Mouse (Mus musculus): ENCODE measurements around the gene Cmklr1. TPM values are rescaled to one million over a fixed set of nuclear protein-coding genes. Genes with fewer than 3 reads are reported as not detected.
"Not testable (repeated sequence)": the region's sequence is repeated elsewhere in the genome, so short reads cannot be mapped to it uniquely, and the experiment has no call there.

Gene Cmklr1
- polyA plus RNA-seq, 1 experiment from 2014 or later = 0.98 TPM

DNA sequence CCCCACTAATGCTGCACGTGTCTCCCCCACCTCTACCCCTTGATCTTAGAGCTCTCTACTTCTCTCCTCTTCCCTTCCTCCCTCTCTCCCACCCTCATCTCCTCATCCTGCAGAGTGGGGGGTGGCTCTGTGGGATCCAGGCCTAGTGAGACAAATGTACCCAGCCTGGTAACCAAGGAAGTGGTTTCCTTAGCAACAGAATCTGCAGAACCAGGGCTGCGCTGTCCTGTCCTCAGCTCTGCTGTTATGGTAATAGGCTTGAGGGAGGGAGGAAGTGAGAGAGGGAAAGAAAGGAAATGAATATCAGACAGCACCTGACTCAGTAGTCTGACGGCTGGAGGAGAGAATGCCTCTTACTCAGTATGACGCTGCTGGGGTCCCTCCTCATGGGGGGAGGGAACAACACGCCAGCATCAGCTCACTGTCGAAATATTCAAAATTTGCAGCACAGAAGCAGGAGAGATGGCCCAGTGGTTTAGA, 58.4 kb downstream of the Cmklr1 start:
- WGBS = 23% methylated on average over 6 of the region's 6 CpGs
- no peak for DNase-seq (ENCODE audit: extremely low spot score, low spot score)
- Histone ChIP-seq H3K27ac (peak overlapping the region; percentile 69), H3K4me1 (peaks cover 57% of the 10 kb centered on the region), H3K36me3 (replicated peaks) (no peaks in the 10 kb centered on the region), H3K4me3 (no peak overlapping the region), H3K9me3 (no peaks in the 10 kb centered on the region), H3K27me3 (ENCODE audit: poor library complexity, severe bottlenecking) (no peaks in the 10 kb centered on the region)

DNA sequence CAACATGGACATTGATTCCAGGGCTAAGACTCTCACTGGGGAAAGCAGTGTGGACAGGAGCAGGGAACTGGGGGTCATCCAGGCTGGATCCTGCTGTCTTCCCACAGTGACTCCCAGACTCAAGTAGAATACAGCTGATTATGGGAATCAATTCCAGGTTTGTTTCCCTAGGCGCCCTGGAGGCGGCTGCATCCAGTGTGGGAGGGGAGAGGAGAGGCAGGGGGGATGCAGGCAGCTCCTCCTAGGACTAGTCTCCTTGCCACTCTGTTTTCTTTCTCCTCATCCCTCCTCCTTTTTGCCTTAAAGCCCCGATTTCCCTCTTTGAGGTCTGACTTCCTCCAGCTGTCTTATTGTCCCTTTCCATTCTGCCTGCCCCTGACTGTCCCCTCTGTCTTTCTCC, 59.1 kb downstream of the Cmklr1 start:
- H3K27me3 ChIP-seq (ENCODE audit: poor library complexity, severe bottlenecking) = no peaks in the 10 kb centered on the region
- no peak for DNase-seq (ENCODE audit: extremely low spot score, low spot score)
- H3K36me3 ChIP-seq (replicated peaks) = no peaks in the 10 kb centered on the region
- no peak overlapping the region for H3K4me3 ChIP-seq
- 17% methylated on average over 3 of the region's 3 CpGs for WGBS
- H3K4me1 ChIP-seq = peaks cover 57% of the 10 kb centered on the region
- no peaks in the 10 kb centered on the region for H3K9me3 ChIP-seq
- H3K27ac ChIP-seq = peak overlapping the region; percentile 69

DNA sequence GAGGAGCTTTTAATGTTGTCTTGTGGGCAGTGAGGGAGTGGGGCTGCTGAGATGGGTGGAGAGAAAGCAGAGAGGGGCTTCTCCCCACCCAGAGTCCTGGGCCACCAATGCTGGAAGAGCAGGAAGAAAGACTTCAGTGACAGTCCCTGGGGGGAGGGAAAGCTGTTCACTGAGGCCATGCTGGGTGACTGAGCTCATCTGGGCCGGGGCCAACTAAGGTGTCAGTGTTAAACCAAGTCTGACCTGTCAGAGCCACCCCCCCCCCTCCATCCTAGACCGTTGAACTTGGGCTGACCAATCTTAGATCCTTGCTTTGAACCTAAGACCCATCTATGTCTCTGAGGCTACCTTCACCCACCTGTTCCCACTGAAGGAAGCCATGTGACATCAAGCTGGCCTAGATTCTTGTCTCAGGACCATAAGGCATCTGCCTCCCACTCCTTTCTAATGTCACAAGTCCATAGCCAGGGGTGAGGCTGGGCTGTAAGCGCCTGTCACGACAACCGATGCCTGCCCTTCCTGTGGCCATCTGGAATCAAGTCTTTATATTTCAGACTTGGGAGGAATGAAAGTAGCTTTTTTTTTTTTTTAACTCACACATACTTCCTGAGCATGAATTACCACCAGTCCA, 60.1 kb downstream of the Cmklr1 start:
- Histone ChIP-seq H3K27me3 (ENCODE audit: poor library complexity, severe bottlenecking) (no peaks in the 10 kb centered on the region), H3K36me3 (replicated peaks) (no peaks in the 10 kb centered on the region), H3K27ac (no peak overlapping the region), H3K9me3 (no peaks in the 10 kb centered on the region), H3K4me3 (no peak overlapping the region), H3K4me1 (peaks cover 57% of the 10 kb centered on the region)
- WGBS = 79% methylated on average over 5 of the region's 5 CpGs
- DNase-seq (ENCODE audit: extremely low spot score, low spot score) = no peak

DNA sequence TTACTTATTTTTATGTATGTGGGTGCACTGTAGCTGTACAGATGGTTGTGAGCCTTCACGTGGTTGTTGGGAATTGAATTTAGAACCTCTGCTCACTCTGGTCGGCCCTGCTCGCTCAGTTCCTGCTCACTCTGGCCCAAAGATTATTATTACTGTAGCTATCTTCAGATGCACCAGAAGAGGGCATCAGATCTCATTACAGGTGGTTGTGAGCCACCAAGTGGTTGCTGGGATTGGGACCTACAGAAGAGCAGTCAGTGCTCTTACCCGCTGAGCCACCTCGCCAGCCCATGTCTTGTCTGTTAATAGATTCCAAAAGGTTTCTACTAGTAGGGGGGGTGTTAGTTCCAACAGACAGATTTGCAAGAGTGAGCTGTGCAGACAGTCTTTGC, 63.8 kb downstream of the Cmklr1 start:
- not testable (repeated sequence) for H3K9me3 ChIP-seq; H3K27me3 ChIP-seq (ENCODE audit: poor library complexity, severe bottlenecking); H3K36me3 ChIP-seq (replicated peaks); H3K27ac ChIP-seq; H3K4me3 ChIP-seq; DNase-seq (ENCODE audit: extremely low spot score, low spot score)
- peaks cover 44% of the 10 kb centered on the region for H3K4me1 ChIP-seq
- WGBS = 47% methylated on average over 5 of the region's 5 CpGs

DNA sequence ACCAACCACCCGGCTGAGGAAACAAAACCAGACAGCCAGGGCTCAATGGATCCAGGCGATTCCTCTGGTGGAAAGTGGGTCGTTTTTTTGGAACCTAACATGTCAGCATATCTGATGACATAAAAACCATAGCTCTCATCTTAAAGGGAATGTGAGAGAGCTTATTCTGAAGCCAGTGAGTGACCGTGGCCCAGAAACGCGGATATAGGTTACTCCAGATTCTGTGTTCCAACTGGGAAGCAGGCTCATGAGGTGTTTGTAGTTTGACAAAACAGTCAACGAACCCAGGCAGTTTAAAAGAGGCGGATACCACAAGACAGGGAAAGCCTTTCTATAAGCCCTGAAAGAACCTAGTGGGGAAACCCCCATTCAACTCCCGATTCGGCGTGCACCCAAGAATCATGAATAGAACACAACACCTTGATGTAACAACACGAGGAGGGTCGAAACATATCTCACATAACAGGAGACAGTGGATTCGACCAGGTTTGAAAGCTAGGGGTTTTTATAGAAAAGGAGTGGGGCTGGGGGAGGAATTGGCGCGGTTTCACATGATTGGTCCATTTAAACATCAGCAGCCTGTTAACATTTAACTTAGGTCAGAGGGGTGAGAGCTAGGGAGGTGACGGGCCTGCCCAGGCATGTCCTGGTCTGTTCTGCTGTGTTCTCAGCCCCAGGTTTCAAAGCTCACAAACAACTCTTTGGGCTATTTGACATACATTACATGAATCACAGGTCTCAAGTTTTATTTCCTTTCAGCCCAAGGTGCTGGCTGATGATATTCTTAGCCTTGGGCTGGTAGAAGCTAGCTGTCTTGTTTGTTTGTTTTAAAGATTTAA, 64.4 kb downstream of the Cmklr1 start:
- H3K36me3 ChIP-seq (replicated peaks); H3K4me3 ChIP-seq; H3K27me3 ChIP-seq (ENCODE audit: poor library complexity, severe bottlenecking); DNase-seq (ENCODE audit: extremely low spot score, low spot score); H3K9me3 ChIP-seq: not testable (repeated sequence)
- Histone ChIP-seq H3K4me1 (peaks cover 37% of the 10 kb centered on the region), H3K27ac (0 out of 2 replicates have a peak overlapping the region, but pooled peaks have one; percentile 12)
- WGBS = 80% methylated on average over 17 of the region's 17 CpGs

DNA sequence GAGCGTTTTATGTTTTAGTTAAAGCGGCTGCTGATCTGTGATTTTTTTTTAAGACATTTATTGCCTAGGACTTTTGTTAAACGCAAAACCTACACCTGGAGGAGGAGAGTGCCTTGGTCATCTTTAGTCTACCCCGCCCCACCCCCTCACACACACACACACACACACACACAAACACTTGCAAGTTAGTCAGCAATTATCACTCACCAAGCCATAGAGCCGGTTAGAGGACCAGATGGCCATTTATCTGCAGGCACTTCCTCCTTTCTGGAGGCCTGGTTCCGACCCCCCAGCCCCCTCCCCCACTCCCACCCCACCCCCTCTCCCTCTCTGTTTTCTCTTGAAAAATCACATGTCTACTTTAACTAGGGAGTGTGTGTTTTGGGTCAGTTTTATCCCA, 65.8 kb downstream of the Cmklr1 start:
- no peak for DNase-seq (ENCODE audit: extremely low spot score, low spot score)
- H3K27me3 ChIP-seq (ENCODE audit: poor library complexity, severe bottlenecking) = no peaks in the 10 kb centered on the region
- no peaks in the 10 kb centered on the region for H3K36me3 ChIP-seq (replicated peaks)
- no peak overlapping the region for H3K4me3 ChIP-seq
- H3K9me3 ChIP-seq = no peaks in the 10 kb centered on the region
- 57% methylated on average over 6 of the region's 6 CpGs for WGBS
- 0 out of 2 replicates have a peak overlapping the region, but pooled peaks have one; percentile 30 for H3K27ac ChIP-seq
- peaks cover 26% of the 10 kb centered on the region for H3K4me1 ChIP-seq

DNA sequence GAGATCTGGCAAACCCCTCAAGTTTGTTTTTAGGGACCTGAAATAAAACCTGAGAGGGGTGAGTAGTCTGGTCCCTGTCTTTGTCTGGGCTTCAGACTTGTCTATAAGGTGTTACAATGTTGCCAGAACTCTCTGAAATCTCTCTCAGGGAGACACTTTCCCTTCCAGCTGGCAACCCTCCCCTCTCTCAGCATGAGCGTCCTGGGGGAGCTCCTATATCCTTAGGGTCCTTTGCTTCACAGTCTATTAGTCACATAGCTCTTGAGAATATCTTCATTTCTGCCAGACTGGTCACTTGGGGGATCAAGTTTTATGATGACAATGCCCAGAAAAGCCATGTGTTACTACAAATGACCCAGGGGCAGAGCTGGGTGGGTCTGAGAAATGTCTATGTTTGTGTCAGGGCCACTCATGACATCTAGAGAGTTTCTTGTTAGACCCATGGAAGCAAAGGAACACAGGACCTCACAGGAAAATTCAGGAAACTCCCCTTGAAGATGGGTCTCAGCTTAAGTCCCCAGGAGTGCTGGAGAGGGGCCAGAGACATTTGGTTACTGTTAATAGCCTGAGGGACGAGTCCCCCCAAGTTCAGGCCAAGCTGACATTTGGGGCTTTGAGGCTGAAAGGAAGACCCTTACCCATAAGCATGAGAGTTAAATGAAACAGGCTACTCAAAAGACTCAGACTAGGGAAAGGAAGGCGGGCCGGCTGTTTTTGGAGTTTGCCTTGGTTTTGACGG, 66.6 kb downstream of the Cmklr1 start:
- Histone ChIP-seq H3K36me3 (replicated peaks) (no peaks in the 10 kb centered on the region), H3K4me1 (peaks cover 18% of the 10 kb centered on the region), H3K27ac (no peak overlapping the region), H3K4me3 (no peak overlapping the region), H3K27me3 (ENCODE audit: poor library complexity, severe bottlenecking) (no peaks in the 10 kb centered on the region), H3K9me3 (no peaks in the 10 kb centered on the region)
- 71% methylated on average over 5 of the region's 5 CpGs for WGBS
- no peak for DNase-seq (ENCODE audit: extremely low spot score, low spot score)

DNA sequence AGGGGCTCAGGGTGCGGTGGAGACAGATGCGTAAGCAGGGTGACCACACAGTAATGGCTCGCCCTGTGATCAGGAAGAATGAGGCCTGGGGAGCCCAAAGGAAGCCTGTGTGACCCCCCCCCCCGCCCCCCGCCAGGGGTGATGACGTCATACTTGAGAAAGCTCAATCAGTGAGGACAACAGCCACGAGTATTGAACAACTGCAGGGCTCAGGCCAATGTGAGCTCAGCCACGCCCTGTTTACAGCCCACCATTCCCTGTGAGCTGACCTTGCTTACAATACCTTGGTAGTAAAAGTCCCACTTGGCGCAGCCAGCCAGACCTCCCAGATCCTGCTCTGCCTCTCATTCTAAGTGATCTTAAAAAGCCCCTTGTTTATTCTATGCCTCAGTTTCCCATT, 69.4 kb downstream of the Cmklr1 start:
- WGBS = 61% methylated on average over 9 of the region's 9 CpGs
- H3K4me3 ChIP-seq = no peak overlapping the region
- no peaks in the 10 kb centered on the region for H3K9me3 ChIP-seq
- no peaks in the 10 kb centered on the region for H3K27me3 ChIP-seq (ENCODE audit: poor library complexity, severe bottlenecking)
- peaks cover 16% of the 10 kb centered on the region for H3K4me1 ChIP-seq
- DNase-seq (ENCODE audit: extremely low spot score, low spot score) = no peak
- no peaks in the 10 kb centered on the region for H3K36me3 ChIP-seq (replicated peaks)
- H3K27ac ChIP-seq = no peak overlapping the region

DNA sequence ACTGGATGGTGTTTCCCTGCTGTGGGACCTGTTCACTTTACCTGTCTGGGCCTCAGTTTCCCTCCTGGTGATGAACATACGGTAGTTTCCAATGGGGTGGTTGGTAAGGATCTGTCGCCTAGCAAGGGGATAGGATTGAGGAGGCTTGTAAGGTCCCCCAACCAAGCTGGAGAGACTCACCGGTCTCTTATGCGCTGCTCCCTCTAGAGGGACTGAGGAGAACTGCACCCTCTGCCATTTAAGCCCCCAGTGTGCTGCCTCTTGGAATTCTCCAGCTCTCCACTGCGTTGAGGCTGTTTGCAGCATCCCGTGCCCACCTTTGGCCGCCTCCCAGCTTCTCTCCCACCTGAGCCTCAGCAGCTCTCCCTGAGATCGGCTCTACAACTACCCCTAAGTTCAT, 70.0 kb downstream of the Cmklr1 start:
- no peaks in the 10 kb centered on the region for H3K9me3 ChIP-seq
- WGBS = 52% methylated on average over 8 of the region's 8 CpGs

DNA sequence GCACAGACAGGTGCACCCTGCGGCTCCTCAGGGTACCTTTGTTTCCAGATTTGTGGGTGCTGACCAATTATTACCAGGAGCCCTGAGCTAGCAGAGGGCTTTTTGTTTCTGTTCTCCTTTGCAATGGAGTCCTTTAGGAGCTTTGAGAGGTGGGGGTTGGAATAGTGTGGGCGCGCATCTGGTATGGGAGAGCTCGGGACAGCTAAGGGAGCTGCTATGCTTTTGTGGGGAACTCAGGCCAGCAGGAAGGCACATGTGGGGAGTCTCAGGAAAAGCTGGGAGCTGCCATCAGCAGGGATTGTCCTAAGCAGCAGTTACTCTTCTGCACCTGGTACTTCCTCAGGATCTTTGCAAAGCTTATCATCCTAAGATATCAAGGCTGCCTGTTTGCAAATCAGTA, 71.1 kb downstream of the Cmklr1 start:
- Histone ChIP-seq H3K9me3 (no peaks in the 10 kb centered on the region), H3K27me3 (ENCODE audit: poor library complexity, severe bottlenecking) (no peaks in the 10 kb centered on the region), H3K4me1 (peaks cover 8% of the 10 kb centered on the region), H3K27ac (no peak overlapping the region), H3K36me3 (replicated peaks) (no peaks in the 10 kb centered on the region), H3K4me3 (no peak overlapping the region)
- no peak for DNase-seq (ENCODE audit: extremely low spot score, low spot score)
- WGBS = 91% methylated on average over 4 of the region's 4 CpGs

More for the DNA sequence above, 70.0 kb downstream of the Cmklr1 start:
- no peak for DNase-seq (ENCODE audit: extremely low spot score, low spot score)
- Histone ChIP-seq H3K36me3 (replicated peaks) (no peaks in the 10 kb centered on the region), H3K4me1 (peaks cover 16% of the 10 kb centered on the region), H3K27me3 (ENCODE audit: poor library complexity, severe bottlenecking) (no peaks in the 10 kb centered on the region), H3K4me3 (no peak overlapping the region), H3K27ac (no peak overlapping the region)

DNA sequence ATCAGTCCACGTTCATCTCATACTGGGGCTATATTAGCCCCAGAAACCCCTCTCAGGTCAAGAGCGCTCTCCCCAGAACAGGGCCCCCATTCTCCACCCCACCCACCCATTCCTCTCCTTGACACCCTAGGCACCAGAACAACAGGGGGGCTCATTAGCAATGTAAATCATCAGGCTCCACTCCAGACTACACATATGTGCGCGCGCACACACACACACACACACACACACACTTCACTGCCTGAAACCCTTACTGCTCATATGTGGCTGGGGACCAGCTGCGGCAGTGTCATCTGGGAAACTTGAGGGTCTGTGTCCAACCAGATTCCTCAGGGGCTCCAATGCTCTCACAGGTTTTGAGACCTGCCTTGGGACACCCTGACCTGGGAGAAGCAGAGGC, 71.8 kb downstream of the Cmklr1 start:
- WGBS = 92% methylated on average over 6 of the region's 6 CpGs
- no peak for DNase-seq (ENCODE audit: extremely low spot score, low spot score)
- Histone ChIP-seq H3K9me3 (no peaks in the 10 kb centered on the region), H3K27me3 (ENCODE audit: poor library complexity, severe bottlenecking) (no peaks in the 10 kb centered on the region), H3K27ac (no peak overlapping the region), H3K4me3 (no peak overlapping the region), H3K36me3 (replicated peaks) (no peaks in the 10 kb centered on the region), H3K4me1 (peaks cover 8% of the 10 kb centered on the region)

DNA sequence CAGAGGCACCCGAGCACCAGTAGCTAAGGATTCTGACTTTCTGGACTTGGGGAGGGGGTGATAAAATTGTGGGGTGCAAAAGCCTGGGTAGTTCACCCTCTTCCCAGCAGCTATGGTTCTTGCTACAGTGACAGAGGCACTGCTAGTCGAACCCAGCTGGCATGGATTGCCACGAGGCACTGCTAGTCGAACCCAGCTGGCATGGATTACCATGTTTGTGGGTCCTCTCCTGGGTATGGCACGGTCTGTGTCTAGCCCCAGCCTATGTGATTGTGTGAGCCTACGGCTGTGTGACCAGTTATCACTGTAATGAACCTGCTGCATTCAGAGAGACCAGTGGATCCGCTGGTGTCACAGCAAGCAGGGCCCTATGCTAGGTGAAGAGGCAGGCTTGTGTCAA, 72.7 kb downstream of the Cmklr1 start:
- H3K9me3 ChIP-seq = no peaks in the 10 kb centered on the region
- WGBS = 77% methylated on average over 7 of the region's 7 CpGs
- no peak overlapping the region for H3K27ac ChIP-seq
- H3K36me3 ChIP-seq (replicated peaks) = no peaks in the 10 kb centered on the region
- DNase-seq (ENCODE audit: extremely low spot score, low spot score) = no peak
- peaks cover 8% of the 10 kb centered on the region for H3K4me1 ChIP-seq
- H3K4me3 ChIP-seq = no peak overlapping the region
- no peaks in the 10 kb centered on the region for H3K27me3 ChIP-seq (ENCODE audit: poor library complexity, severe bottlenecking)

Data from forebrain, embryonic 10.5 days (tissue).